Mouse (Mus musculus) embryonic facial prominence, embryonic 13.5 days (tissue): ENCODE results near the gene Cacng7. TPM values are rescaled to one million over a fixed set of nuclear protein-coding genes. Genes with fewer than 3 reads are reported as not detected.
A peak's percentile ranks its signal among the peaks of the same experiment; 100 is the strongest.
"Not testable (repeated sequence)": the region's sequence is repeated elsewhere in the genome, so short reads cannot be mapped to it uniquely, and the experiment has no call there.

Experiments
- ATAC-seq: fragments of 200-750 bp; cut with Nextera tagmentation; 2 replicates; pipeline ENCODE4 v1.8.0; 2017; ENCODE audit warnings: low read depth; ENCODE audit not compliant: insufficient number of reproducible peaks, insufficient read depth, low FRiP score, low TSS enrichment
- H3K27ac ChIP-seq: fragments of 300-500 bp; sonication (generic); 2 replicates; pipeline ENCODE4 v1.5.1; 2015; ENCODE audit warnings: moderate library complexity, mild to moderate bottlenecking, inconsistent platforms
- H3K27me3 ChIP-seq: fragments of 300-500 bp; sonication (generic); 2 replicates; pipeline ENCODE4 v1.6.1; 2015; ENCODE audit warnings: mild to moderate bottlenecking, inconsistent platforms
- H3K36me3 ChIP-seq: fragments of 300-500 bp; sonication (generic); 2 replicates; pipeline ENCODE4 v1.6.1; 2015; ENCODE audit warnings: mild to moderate bottlenecking, inconsistent platforms
- H3K4me1 ChIP-seq: fragments of 300-500 bp; sonication (generic); 2 replicates; pipeline ENCODE4 v1.6.1; 2015; ENCODE audit warnings: inconsistent platforms
- H3K4me2 ChIP-seq: fragments of 300-500 bp; sonication (generic); 2 replicates; pipeline ENCODE4 v1.6.1; 2015; ENCODE audit warnings: moderate library complexity, mild to moderate bottlenecking, inconsistent platforms
- H3K4me3 ChIP-seq: fragments of 300-500 bp; sonication (generic); 2 replicates; pipeline ENCODE4 v1.5.1; 2015; ENCODE audit warnings: mild to moderate bottlenecking, inconsistent platforms
- H3K9ac ChIP-seq: fragments of 300-500 bp; sonication (generic); 2 replicates; pipeline ENCODE4 v1.6.1; 2015; ENCODE audit warnings: mild to moderate bottlenecking, inconsistent platforms
- H3K9me3 ChIP-seq: fragments of 300-500 bp; sonication (generic); 2 replicates; pipeline ENCODE4 v1.6.1; 2016; ENCODE audit warnings: inconsistent platforms
- WGBS: fragments of 180-500 bp; shearing (Covaris S2); methylation state at CpG from one replicate; pipeline ENCODE4 v1.1.7; 2015; ENCODE audit warnings: mixed read lengths; 5-methylcytosine and 5-hydroxymethylcytosine counted together
- polyA plus RNA-seq: library from polyadenylated mRNA; unstranded; fragments of >200 nt; fragmentation: Nextera tagmentation; extraction: Ambion mirVana; gene quantifications from 2 replicates; pipeline ENCODE4 v1.2.1, GENCODE M21; 2015

Cacng7 gene
- polyA plus RNA-seq = 3.3 and 3.7 TPM in 2 replicates

GRCm38 (mm10) chr7:3332619-3333521 lies at the start of gene Cacng7:
Cacng7 (plus strand) TSS chr7:3332955.
- peaks cover 6% of the 10 kb centered on the region for H3K36me3 ChIP-seq

GRCm38 (mm10) chr7:3283081-3283875 lies 49.5 kb upstream of the Cacng7 start:
- H3K9me3 ChIP-seq = no peaks in the 10 kb centered on the region
- H3K27me3 ChIP-seq = no peaks in the 10 kb centered on the region
- no peak overlapping the region for H3K27ac ChIP-seq
- 83% methylated on average over 11 of the region's 11 CpGs for WGBS
- no peak for ATAC-seq
- no peak overlapping the region for H3K9ac ChIP-seq
- 0 out of 2 replicates have a peak, but pooled peaks cover 3% of the 10 kb centered on the region for H3K4me1 ChIP-seq
- no peak overlapping the region for H3K4me3 ChIP-seq
- H3K36me3 ChIP-seq = no peaks in the 10 kb centered on the region
- H3K4me2 ChIP-seq = no peak overlapping the region

More at GRCm38 (mm10) chr7:3332619-3333521, at the start of gene Cacng7:
- H3K4me2 ChIP-seq = peak within 1 kb of the TSS; percentile 72
- whole genome bisulfite sequencing = 2% methylated on average over 65 of the region's 65 CpGs
- H3K9ac ChIP-seq = peak within 1 kb of the TSS; percentile 86
- peak within 1 kb of the TSS; percentile 68 for H3K4me3 ChIP-seq
- peak within 1 kb of the TSS; percentile 92 for H3K27ac ChIP-seq
- no peaks in the 10 kb centered on the region for H3K9me3 ChIP-seq
- peaks cover 9% of the 10 kb centered on the region for H3K27me3 ChIP-seq
- peaks cover 23% of the 10 kb centered on the region for H3K4me1 ChIP-seq
- ATAC-seq = peak; percentile 50; the same call in 1 of the 2 replicates

- no peak overlapping the region for H3K4me2 ChIP-seq
- 87% methylated on average over 10 of the region's 10 CpGs for WGBS
- no peaks in the 10 kb centered on the region for H3K36me3 ChIP-seq
- H3K4me3 ChIP-seq = no peak overlapping the region
- H3K4me1 ChIP-seq = peaks cover 5% of the 10 kb centered on the region
- no peaks in the 10 kb centered on the region for H3K9me3 ChIP-seq
- no peaks in the 10 kb centered on the region for H3K27me3 ChIP-seq
- ATAC-seq = no peak
- no peak overlapping the region for H3K27ac ChIP-seq
- H3K9ac ChIP-seq = no peak overlapping the region
Observed at GRCm38 (mm10) chr7:3284604-3285003, 48.2 kb upstream of the Cacng7 start.

GRCm38 (mm10) chr7:3286036-3286435 lies 46.7 kb upstream of the Cacng7 start:
- no peaks in the 10 kb centered on the region for H3K36me3 ChIP-seq
- no peak overlapping the region for H3K4me3 ChIP-seq
- no peaks in the 10 kb centered on the region for H3K27me3 ChIP-seq
- H3K9me3 ChIP-seq = no peaks in the 10 kb centered on the region
- ATAC-seq = no peak
- no peak overlapping the region for H3K4me2 ChIP-seq
- no peak overlapping the region for H3K9ac ChIP-seq
- WGBS = 94% methylated on average over 5 of the region's 5 CpGs
- peaks cover 20% of the 10 kb centered on the region for H3K4me1 ChIP-seq
- no peak overlapping the region for H3K27ac ChIP-seq

- 47% methylated on average over 7 of the region's 7 CpGs for WGBS
- ATAC-seq = no peak
Observed at GRCm38 (mm10) chr7:3287186-3287585, 45.6 kb upstream of the Cacng7 start.

GRCm38 (mm10) chr7:3288976-3289970 lies 43.5 kb upstream of the Cacng7 start, which contains the start of the genes Myadm and Prkcg:
Myadm (plus strand) TSS chr7:3289080.
Prkcg (plus strand) TSS chr7:3289179.
- WGBS = 1% methylated on average over 30 of the region's 30 CpGs
- peak within 1 kb of the TSS; percentile 79 for H3K9ac ChIP-seq
- no peaks in the 10 kb centered on the region for H3K9me3 ChIP-seq
- H3K4me1 ChIP-seq = peaks cover 45% of the 10 kb centered on the region
- peak within 1 kb of the TSS; percentile 55 for H3K4me3 ChIP-seq
- peaks cover 8% of the 10 kb centered on the region for H3K36me3 ChIP-seq
- peak within 1 kb of the TSS; percentile 75 for H3K4me2 ChIP-seq
- H3K27ac ChIP-seq = peak within 1 kb of the TSS; percentile 94
- H3K27me3 ChIP-seq = no peaks in the 10 kb centered on the region
- ATAC-seq = peak; percentile 57; the same call in 1 of the 2 replicates

More at GRCm38 (mm10) chr7:3287186-3287585, 45.6 kb upstream of the Cacng7 start:
- Histone ChIP-seq H3K36me3 (no peaks in the 10 kb centered on the region), H3K4me2 (no peak overlapping the region), H3K4me1 (peaks cover 30% of the 10 kb centered on the region), H3K27ac (peak overlapping the region; percentile 48; the same call in 1 of the 2 replicates), H3K4me3 (no peak overlapping the region), H3K9me3 (no peaks in the 10 kb centered on the region), H3K27me3 (no peaks in the 10 kb centered on the region), H3K9ac (no peak overlapping the region)

GRCm38 (mm10) chr7:3290257-3291033 lies 42.3 kb upstream of the Cacng7 start:
- H3K4me1 ChIP-seq = peaks cover 45% of the 10 kb centered on the region
- WGBS = 2% methylated on average over 18 of the region's 18 CpGs

GRCm38 (mm10) chr7:3291197-3291596 lies 41.6 kb upstream of the Cacng7 start:
- H3K27me3 ChIP-seq = no peaks in the 10 kb centered on the region
- peaks cover 45% of the 10 kb centered on the region for H3K4me1 ChIP-seq
- H3K36me3 ChIP-seq = peaks cover 12% of the 10 kb centered on the region
- ATAC-seq = no peak
- WGBS = 43% methylated on average over 6 of the region's 6 CpGs
- peak overlapping the region; percentile 94 for H3K27ac ChIP-seq
- H3K4me3 ChIP-seq = peak overlapping the region; percentile 55
- no peaks in the 10 kb centered on the region for H3K9me3 ChIP-seq
- H3K4me2 ChIP-seq = peak overlapping the region; percentile 75
- no peak overlapping the region for H3K9ac ChIP-seq

More at GRCm38 (mm10) chr7:3290257-3291033, 42.3 kb upstream of the Cacng7 start:
- peak overlapping the region; percentile 94 for H3K27ac ChIP-seq
- H3K36me3 ChIP-seq = peaks cover 12% of the 10 kb centered on the region
- no peaks in the 10 kb centered on the region for H3K9me3 ChIP-seq
- peak; percentile 85 for ATAC-seq
- H3K4me3 ChIP-seq = peak overlapping the region; percentile 55
- peak overlapping the region; percentile 75 for H3K4me2 ChIP-seq
- H3K9ac ChIP-seq = peak overlapping the region; percentile 79
- no peaks in the 10 kb centered on the region for H3K27me3 ChIP-seq

- 65% methylated on average over 3 of the region's 3 CpGs for WGBS
- H3K9me3 ChIP-seq = no peaks in the 10 kb centered on the region
- peaks cover 45% of the 10 kb centered on the region for H3K4me1 ChIP-seq
- no peak overlapping the region for H3K9ac ChIP-seq
- H3K4me2 ChIP-seq = peak overlapping the region; percentile 75
- no peak for ATAC-seq
- H3K36me3 ChIP-seq = peaks cover 15% of the 10 kb centered on the region
- H3K4me3 ChIP-seq = no peak overlapping the region
- H3K27me3 ChIP-seq = no peaks in the 10 kb centered on the region
- H3K27ac ChIP-seq = peak overlapping the region; percentile 68; the same call in 1 of the 2 replicates
Observed at GRCm38 (mm10) chr7:3291764-3292163, 41.0 kb upstream of the Cacng7 start.

GRCm38 (mm10) chr7:3292271-3292670 lies 40.5 kb upstream of the Cacng7 start:
- H3K4me1 ChIP-seq = peaks cover 45% of the 10 kb centered on the region
- H3K27me3 ChIP-seq, H3K9ac ChIP-seq, H3K9me3 ChIP-seq, ATAC-seq: not testable (repeated sequence)
- H3K36me3 ChIP-seq = peaks cover 20% of the 10 kb centered on the region
- peak overlapping the region; percentile 43 for H3K4me3 ChIP-seq
- WGBS = 77% methylated on average over 12 of the region's 12 CpGs
- peak overlapping the region; percentile 75 for H3K4me2 ChIP-seq
- peak overlapping the region; percentile 68; the same call in 1 of the 2 replicates for H3K27ac ChIP-seq
